Mouse (Mus musculus) thymus, postnatal 10 days (tissue): ENCODE data around the gene Smim10l2a.

ENCODE experiments used
- DNase-seq, 2 experiments: peaks; one replicate each; pipeline ENCODE4 v3.0.0; 2021; ENCODE audit warnings: low spot score in 2 of 2

Gene Smim10l2a

GRCm38 (mm10) chrX:56374431-56375128, at the start of gene Smim10l2a:
Gene Smim10l2a, plus strand, starts transcription at chrX:56374586.
- peak; percentile 5 to 14 for DNase-seq

- no peak for DNase-seq
Observed at GRCm38 (mm10) chrX:56332046-56332445, 42.3 kb upstream of the Smim10l2a start.

- DNase-seq: peak in 1 of 2 experiments; percentile 10
Observed at GRCm38 (mm10) chrX:56340305-56340704, 34.1 kb upstream of the Smim10l2a start.

GRCm38 (mm10) chrX:56342921-56343320, 31.5 kb upstream of the Smim10l2a start:
- DNase-seq: no peak

GRCm38 (mm10) chrX:56346176-56346931, 28.0 kb upstream of the Smim10l2a start, which contains the start of gene Zfp449:
Gene Zfp449, plus strand, starts transcription at chrX:56346400.
- DNase-seq: peak; percentile 46 to 59

- DNase-seq: no peak
Observed at GRCm38 (mm10) chrX:56346932-56347253, 27.5 kb upstream of the Smim10l2a start.

GRCm38 (mm10) chrX:56380852-56381251, 6.5 kb downstream of the Smim10l2a start:
- no peak for DNase-seq

GRCm38 (mm10) chrX:56384142-56384541, 9.8 kb downstream of the Smim10l2a start:
- DNase-seq: no peak

GRCm38 (mm10) chrX:56404646-56405045, 30.3 kb downstream of the Smim10l2a start:
- no peak for DNase-seq

- DNase-seq: no peak
Observed at GRCm38 (mm10) chrX:56405482-56405881, 31.1 kb downstream of the Smim10l2a start.

- no peak for DNase-seq
Observed at GRCm38 (mm10) chrX:56406128-56406527, 31.7 kb downstream of the Smim10l2a start.

GRCm38 (mm10) chrX:56416277-56416676, 41.9 kb downstream of the Smim10l2a start:
- no peak for DNase-seq

GRCm38 (mm10) chrX:56417541-56417940, 43.2 kb downstream of the Smim10l2a start:
- peak in 1 of 2 experiments; percentile 3 for DNase-seq
